Mouse (Mus musculus): ENCODE measurements around the gene Arhgef33.
"Not testable (repeated sequence)": the region's sequence is repeated elsewhere in the genome, so short reads cannot be mapped to it uniquely, and the experiment has no call there.

The Arhgef33 gene

GRCm38 (mm10) chr17:80307251-80307650 lies at the start of gene Arhgef33:
Gene Arhgef33 (plus strand): TSS chr17:80307407.
- no peak for DNase-seq (ENCODE audit: low read depth)

DNA sequence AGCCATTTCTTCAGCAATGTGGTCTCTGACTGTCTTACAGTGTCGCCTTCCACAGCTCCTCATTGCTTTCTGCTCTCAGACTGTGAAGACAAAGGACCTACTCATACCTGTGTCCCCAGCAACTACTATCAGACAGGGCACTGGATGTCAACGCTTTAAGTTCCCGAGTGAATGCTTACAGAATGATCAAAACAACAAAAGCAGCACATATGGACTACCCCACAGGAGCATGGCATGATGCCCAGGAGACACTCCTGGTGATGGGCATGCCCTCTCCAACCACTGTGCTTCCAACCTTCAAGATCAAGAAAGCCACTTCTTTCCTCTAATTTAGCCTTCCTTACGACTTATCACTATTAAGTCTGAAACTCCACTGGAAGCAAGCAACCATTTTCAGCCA lies 40.1 kb upstream of the Arhgef33 start:
- no peak for DNase-seq (ENCODE audit: low read depth)

GRCm38 (mm10) chr17:80268151-80268550 lies 39.1 kb upstream of the Arhgef33 start:
- no peak for DNase-seq (ENCODE audit: low read depth)

- DNase-seq (ENCODE audit: low read depth), result not testable (repeated sequence)
Observed at GRCm38 (mm10) chr17:80270622-80271021, 36.6 kb upstream of the Arhgef33 start.

DNA sequence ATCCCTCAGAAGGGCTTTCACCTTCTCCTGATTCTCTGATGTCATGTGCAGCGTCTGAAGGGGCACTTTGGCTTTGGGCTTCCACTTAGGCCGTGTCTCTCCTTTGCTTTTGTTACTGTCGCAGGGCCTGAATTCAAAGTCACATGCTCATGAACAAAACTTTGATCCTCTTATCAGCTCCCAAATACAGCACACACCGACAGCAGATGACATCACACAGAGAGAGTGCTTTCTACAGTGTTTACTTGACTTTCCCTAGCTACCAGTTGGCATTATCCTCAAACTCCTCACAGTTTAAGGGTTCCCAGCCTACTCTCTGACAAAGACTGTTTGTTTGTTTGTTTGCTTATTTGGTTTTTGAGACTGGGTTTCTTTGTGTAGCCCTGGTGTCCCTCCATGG lies 29.0 kb upstream of the Arhgef33 start:
- no peak for DNase-seq (ENCODE audit: low read depth)

- DNase-seq (ENCODE audit: low read depth), result no peak
Observed at GRCm38 (mm10) chr17:80279340-80280070, 27.7 kb upstream of the Arhgef33 start.

GRCm38 (mm10) chr17:80284446-80284845 lies 22.8 kb upstream of the Arhgef33 start:
- DNase-seq (ENCODE audit: low read depth), result no peak

DNA sequence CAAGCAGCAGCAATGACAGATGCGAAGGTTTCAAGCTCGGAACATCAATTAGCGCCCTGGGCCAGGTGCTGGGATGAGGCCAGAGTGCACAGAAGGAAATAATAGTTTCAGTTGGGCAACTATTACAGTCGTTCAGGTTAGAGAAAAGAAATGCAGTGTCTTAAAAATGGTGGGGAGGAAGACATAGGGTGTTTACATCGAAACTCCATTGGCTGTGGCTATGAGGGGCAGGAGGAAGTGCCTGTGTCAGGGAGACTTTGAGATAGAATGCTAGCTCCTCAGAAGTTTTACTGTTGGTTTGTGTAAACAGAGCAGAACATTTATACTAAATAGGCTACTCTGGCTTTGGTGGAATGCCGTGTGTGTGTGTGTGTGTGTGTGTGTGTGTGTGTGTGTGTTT lies 19.2 kb upstream of the Arhgef33 start:
- DNase-seq (ENCODE audit: low read depth), result no peak

DNA sequence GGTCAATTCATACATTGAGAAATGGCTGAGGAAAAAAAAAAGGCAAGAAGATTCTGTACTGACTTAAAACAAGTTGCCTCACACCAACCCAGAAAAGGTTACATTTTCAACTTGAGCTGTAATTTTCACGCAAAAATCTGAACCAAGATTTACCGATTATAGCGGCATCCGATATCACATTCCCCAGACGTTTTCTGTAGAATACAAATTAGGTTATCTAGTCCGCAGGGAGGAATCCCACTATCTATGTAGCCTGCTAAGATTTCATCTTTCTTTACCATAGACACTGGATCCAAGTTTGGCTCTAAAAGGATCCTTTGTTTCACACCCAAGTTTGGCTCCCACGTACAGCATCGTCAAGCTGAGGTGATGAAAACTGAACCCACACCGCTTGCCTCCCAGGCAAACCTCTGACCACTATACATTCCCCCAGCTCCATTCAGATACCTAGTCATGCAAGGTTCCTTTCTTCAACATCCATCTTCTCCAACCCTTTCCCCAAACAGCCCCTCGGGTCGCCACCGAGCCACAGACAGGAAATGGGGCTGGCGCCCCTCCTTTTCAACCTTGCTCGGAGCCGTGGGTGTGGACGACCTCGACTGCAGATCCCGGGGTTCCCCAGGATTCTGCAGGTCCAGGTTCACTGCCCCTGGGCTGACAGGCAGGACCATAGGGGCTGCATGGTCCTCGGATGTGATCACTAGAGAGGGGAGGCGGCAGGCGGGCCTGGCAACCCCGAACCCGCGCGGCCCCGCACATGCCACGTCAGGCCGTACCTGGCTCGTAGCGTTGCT lies 17.7 kb upstream of the Arhgef33 start:
- DNase-seq (ENCODE audit: low read depth), result no peak

GRCm38 (mm10) chr17:80290074-80290657 lies 17.0 kb upstream of the Arhgef33 start, which contains the start of the genes Morn2 and Dhx57:
Gene Morn2 (plus strand): TSS chr17:80290203.
Gene Dhx57 (minus strand): TSS chr17:80290476.
- DNase-seq (ENCODE audit: low read depth), result peak; percentile 92

DNA sequence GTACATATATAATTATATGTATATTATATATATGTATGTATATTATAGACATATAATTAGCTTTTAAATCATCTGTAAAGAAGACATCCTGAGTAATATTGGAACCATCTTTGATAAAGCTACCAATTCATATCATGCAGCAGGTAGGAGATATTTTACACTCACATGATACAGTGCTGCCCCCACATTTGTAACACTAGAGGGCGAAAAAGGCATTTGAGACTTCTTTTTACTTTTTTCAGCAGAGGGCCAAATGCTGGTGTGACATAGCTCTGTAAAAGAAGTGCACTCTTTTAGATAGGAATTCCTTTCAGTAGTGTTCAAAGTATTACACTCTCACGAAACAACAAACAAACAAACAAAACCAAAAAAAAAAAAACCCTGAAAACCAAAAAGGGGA lies 16.1 kb upstream of the Arhgef33 start:
- peak; percentile 59 for DNase-seq (ENCODE audit: low read depth)

DNA sequence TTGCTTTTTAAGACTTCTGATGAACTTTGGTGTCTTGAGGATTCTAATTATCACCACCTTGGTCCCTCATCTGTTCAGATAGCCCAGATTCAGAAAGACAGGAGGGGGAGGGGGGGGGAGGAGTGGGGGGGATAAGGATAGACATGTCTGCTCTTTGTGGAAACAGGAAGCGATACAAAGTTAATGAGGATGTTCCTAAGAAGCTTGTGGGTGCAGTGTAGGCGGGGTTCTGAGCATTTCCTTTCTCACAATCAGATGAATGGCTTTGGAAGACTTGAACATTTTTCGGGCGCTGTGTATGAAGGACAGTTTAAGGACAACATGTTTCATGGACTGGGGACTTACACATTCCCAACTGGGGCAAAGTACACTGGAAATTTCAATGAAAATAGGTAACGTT lies 11.9 kb upstream of the Arhgef33 start:
- no peak for DNase-seq (ENCODE audit: low read depth)

GRCm38 (mm10) chr17:80298844-80299243 lies 8.4 kb upstream of the Arhgef33 start:
- no peak for DNase-seq (ENCODE audit: low read depth)

DNA sequence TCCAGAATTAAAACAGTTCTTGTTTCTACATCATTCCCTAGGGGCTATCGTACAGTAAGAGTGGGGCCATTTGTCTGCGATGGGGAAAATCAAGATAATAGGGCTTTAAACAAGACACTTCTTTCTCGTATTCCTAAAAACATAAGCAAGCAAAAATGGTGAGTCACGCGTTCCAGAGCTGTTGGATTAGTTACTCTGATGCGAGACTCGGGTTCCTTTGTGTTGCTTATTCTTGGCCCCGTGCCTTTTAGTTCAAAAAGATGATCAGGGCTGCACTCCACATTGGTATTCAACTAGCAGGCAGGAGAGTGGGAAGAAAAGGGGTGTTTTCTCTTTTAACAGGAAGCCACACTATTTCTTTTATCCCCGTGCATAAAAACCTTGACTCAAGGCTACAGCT lies 4.6 kb downstream of the Arhgef33 start:
- DNase-seq (ENCODE audit: low read depth), result no peak

DNA sequence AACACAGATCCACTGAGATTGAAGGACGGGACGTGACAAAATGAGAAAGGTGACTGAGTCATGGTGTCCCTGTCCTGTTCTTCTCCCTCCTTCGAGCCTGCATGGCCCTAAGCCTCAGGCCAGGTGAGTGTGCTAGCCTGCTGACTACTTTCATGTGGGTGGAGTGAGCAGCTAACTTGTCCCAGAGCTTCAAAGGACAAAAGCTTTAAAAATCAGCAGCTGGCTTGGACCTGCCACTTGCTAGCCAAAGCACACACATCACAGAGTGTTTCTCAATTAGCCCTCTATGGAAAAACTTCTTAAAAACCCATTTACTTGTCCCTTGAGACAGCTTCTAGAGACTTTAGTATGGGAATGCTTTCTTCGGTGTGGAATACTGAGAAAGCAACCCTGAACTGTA lies 5.2 kb downstream of the Arhgef33 start:
- DNase-seq (ENCODE audit: low read depth), result no peak

- DNase-seq (ENCODE audit: low read depth), result no peak
Observed at GRCm38 (mm10) chr17:80322228-80322627, 15.0 kb downstream of the Arhgef33 start.

- no peak for DNase-seq (ENCODE audit: low read depth)
Observed at GRCm38 (mm10) chr17:80323015-80323414, 15.8 kb downstream of the Arhgef33 start.

GRCm38 (mm10) chr17:80323658-80324057 lies 16.5 kb downstream of the Arhgef33 start:
- no peak for DNase-seq (ENCODE audit: low read depth)

DNA sequence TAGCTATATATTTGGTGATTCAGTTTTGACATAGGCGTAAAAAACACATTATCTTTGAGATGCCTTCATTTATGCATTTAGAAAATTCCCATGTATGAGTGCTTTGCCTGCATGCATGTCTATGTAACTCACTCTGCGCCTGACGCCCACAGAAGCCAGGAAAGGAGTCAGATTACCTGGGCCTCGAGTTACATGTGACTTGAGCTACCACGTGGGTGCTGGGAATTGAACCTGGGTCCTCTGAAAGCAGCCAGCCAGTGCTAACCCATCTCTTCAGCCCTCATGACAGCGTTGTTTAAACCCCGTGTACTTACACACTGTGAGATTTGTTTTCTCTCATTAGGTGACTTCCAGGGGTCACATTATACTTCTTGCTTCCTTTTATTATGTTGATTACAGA lies 17.3 kb downstream of the Arhgef33 start:
- DNase-seq (ENCODE audit: low read depth), result no peak

GRCm38 (mm10) chr17:80325456-80325855 lies 18.2 kb downstream of the Arhgef33 start:
- no peak for DNase-seq (ENCODE audit: low read depth)

- DNase-seq (ENCODE audit: low read depth), result no peak
Observed at GRCm38 (mm10) chr17:80326431-80326830, 19.2 kb downstream of the Arhgef33 start.

- no peak for DNase-seq (ENCODE audit: low read depth)
Observed at GRCm38 (mm10) chr17:80332386-80332785, 25.2 kb downstream of the Arhgef33 start.

GRCm38 (mm10) chr17:80345277-80345676 lies 38.1 kb downstream of the Arhgef33 start:
- DNase-seq (ENCODE audit: low read depth), result no peak

Data from c-Kit-positive CD71-negative TER-119-negative erythroid progenitor cells, embryonic 14.5 days (primary cell).